Mouse (Mus musculus) intestine, embryonic 14.5 days (tissue): ENCODE results near the gene Ldlrap1. TPM values are rescaled to one million over a fixed set of nuclear protein-coding genes. Genes with fewer than 3 reads are reported as not detected.
"Not testable (repeated sequence)": the region's sequence is repeated elsewhere in the genome, so short reads cannot be mapped to it uniquely, and the experiment has no call there.

Experiments used
- ATAC-seq: fragments of 200-750 bp; cut with Nextera tagmentation; replicated peaks from 2 replicates; pipeline ENCODE4 v1.8.0; 2017; ENCODE audit warnings: low read depth, moderate number of reproducible peaks, moderate TSS enrichment, moderate library complexity; ENCODE audit not compliant: low FRiP score, low TSS enrichment
- DNase-seq: peaks from one replicate; pipeline ENCODE4 v3.0.0-alpha.2; 2018; ENCODE audit warnings: low spot score
- H3K27ac ChIP-seq: fragments of 300-500 bp; sonication (generic); 2 replicates; pipeline ENCODE4 v1.5.1; 2014; ENCODE audit warnings: low read depth, mild to moderate bottlenecking, control low read depth
- H3K27me3 ChIP-seq: fragments of 300-500 bp; sonication (generic); replicated peaks from 2 replicates; pipeline ENCODE4 v1.6.1; 2014; ENCODE audit warnings: low read length, control low read depth; ENCODE audit not compliant: control insufficient read depth, insufficient read depth
- H3K36me3 ChIP-seq: fragments of 300-500 bp; sonication (generic); 2 replicates; pipeline ENCODE4 v1.6.1; 2014; ENCODE audit warnings: low read length, control low read depth; ENCODE audit not compliant: control insufficient read depth, insufficient read depth
- H3K4me1 ChIP-seq: fragments of 300-500 bp; sonication (generic); replicated peaks from 2 replicates; pipeline ENCODE4 v1.6.1; 2014; ENCODE audit warnings: low read length, control low read depth, mixed read lengths; ENCODE audit not compliant: control insufficient read depth, insufficient read depth
- H3K4me2 ChIP-seq: fragments of 300-500 bp; sonication (generic); 2 replicates; pipeline ENCODE4 v1.6.1; 2014; ENCODE audit warnings: low read length
- H3K4me3 ChIP-seq: fragments of 300-500 bp; sonication (generic); 2 replicates; pipeline ENCODE4 v1.5.1; 2014; ENCODE audit warnings: low read depth, low read length, control low read depth, mixed read lengths
- H3K9ac ChIP-seq: fragments of 300-500 bp; sonication (generic); 2 replicates; pipeline ENCODE4 v1.6.1; 2014; ENCODE audit warnings: mild to moderate bottlenecking, low read length
- H3K9me3 ChIP-seq: fragments of 300-500 bp; sonication (generic); 2 replicates; pipeline ENCODE4 v1.6.1; 2016; ENCODE audit warnings: low read length, control low read depth; ENCODE audit not compliant: control insufficient read depth
- WGBS: fragments of 180-500 bp; shearing (Covaris S2); extraction: QIAGEN DNeasy Blood & Tissue Kit; methylation state at CpG from one replicate; pipeline ENCODE4 v1.1.7; 2014; 5-methylcytosine and 5-hydroxymethylcytosine counted together
- polyA plus RNA-seq: library from polyadenylated mRNA; unstranded; fragments of >200 nt; fragmentation: Nextera tagmentation; extraction: Ambion mirVana; gene quantifications from 2 replicates; pipeline ENCODE4 v1.2.1, GENCODE M21; 2014

Gene Ldlrap1
- polyA plus RNA-seq, 1 experiment from 2014 or later = 15.0 TPM

GRCm38 (mm10) chr4:134799272-134799671 lies 31.4 kb upstream of the Ldlrap1 start:
- no peak overlapping the region for H3K27ac ChIP-seq
- peak; percentile 50; the same call in 1 of the 2 replicates for ATAC-seq
- 6% methylated on average over 4 of the region's 4 CpGs for WGBS

GRCm38 (mm10) chr4:134798861-134799260 lies 31.0 kb upstream of the Ldlrap1 start:
- Histone ChIP-seq H3K27ac (no peak overlapping the region), H3K4me2 (no peak overlapping the region), H3K9me3 (no peaks in the 10 kb centered on the region), H3K4me1 (peaks cover 6% of the 10 kb centered on the region; the same call in 1 of the 2 replicates), H3K27me3 (no peaks in the 10 kb centered on the region), H3K9ac (no peak overlapping the region), H3K36me3 (peaks cover 25% of the 10 kb centered on the region), H3K4me3 (no peak overlapping the region)
- 42% methylated on average over 3 of the region's 3 CpGs for WGBS
- ATAC-seq (no peak), DNase-seq (no peak)

More at GRCm38 (mm10) chr4:134799272-134799671, 31.4 kb upstream of the Ldlrap1 start:
- no peaks in the 10 kb centered on the region for H3K9me3 ChIP-seq
- H3K4me1 ChIP-seq = peaks cover 6% of the 10 kb centered on the region; the same call in 1 of the 2 replicates
- H3K27me3 ChIP-seq = no peaks in the 10 kb centered on the region
- DNase-seq = peak; percentile 92
- peaks cover 29% of the 10 kb centered on the region for H3K36me3 ChIP-seq
- H3K4me3 ChIP-seq = no peak overlapping the region
- H3K9ac ChIP-seq = no peak overlapping the region
- no peak overlapping the region for H3K4me2 ChIP-seq

DNA sequence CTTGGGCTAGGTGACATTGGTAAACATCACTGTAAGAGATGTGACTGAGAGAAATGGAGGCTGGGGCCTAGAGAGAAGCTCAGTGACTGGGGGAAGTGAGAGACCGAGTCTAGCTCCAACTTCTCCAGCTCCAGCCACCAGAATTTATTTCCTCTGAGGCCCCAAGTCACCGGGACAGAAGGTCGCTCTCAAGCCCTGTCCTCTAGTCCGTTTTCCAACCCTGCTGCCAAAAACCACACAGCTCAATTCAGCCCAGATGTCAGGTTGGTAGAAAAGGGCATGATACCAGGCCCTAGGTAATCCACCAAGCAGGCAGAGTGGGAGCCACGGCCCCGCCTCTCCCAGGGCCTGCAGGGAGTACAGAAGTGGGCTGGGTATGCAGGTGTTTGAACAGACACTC lies 29.8 kb upstream of the Ldlrap1 start:
- H3K27me3 ChIP-seq = no peaks in the 10 kb centered on the region
- H3K4me3 ChIP-seq = no peak overlapping the region
- WGBS = 76% methylated on average over 6 of the region's 6 CpGs
- ATAC-seq (no peak), DNase-seq (no peak)
- no peak overlapping the region for H3K27ac ChIP-seq
- H3K4me2 ChIP-seq = no peak overlapping the region
- peaks cover 6% of the 10 kb centered on the region; the same call in 1 of the 2 replicates for H3K4me1 ChIP-seq
- no peaks in the 10 kb centered on the region for H3K9me3 ChIP-seq
- no peak overlapping the region for H3K9ac ChIP-seq
- peaks cover 12% of the 10 kb centered on the region for H3K36me3 ChIP-seq

DNA sequence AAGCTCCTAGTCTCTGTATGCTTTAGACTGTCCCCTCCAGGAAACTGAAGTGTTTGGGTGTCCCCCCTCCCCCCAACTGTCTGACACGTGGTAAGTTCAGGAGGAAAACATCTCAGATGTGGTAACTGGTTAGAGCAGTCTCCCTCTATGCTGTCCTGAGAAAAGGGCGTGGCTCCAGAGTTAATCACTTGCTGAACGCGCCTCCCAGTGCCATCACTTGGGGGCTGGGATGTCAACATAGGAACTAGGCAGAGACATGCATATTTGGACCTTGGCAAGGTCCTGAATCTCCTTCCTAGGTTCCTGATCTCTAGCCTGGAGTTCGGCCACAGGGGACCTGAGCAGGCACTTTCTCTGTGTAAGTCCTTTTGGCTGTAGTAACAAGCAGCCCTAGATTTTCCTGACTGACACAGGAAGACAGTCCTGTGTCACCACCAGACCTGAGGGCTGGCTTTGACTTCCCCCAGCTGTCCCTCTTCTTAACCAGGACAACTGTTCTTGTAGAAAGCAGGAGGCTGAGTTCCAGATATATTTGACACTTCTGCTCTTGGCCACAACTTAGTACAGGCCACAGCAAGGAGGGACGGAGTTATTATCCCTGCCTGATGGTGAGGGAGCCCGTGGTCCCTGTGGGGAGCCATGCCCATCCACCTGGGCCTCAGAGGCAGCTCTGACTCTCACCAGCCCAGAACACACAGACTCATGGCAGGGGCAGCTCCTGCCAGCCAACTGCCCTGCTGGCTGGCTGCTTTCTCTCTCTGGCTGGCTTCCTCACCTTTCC lies 28.9 kb upstream of the Ldlrap1 start:
- H3K36me3 ChIP-seq = 0 out of 2 replicates have a peak, but pooled peaks cover 4% of the 10 kb centered on the region
- H3K4me3 ChIP-seq = no peak overlapping the region
- 20% methylated on average over 7 of the region's 7 CpGs for WGBS
- no peak overlapping the region for H3K27ac ChIP-seq
- no peak overlapping the region for H3K4me2 ChIP-seq
- H3K9ac ChIP-seq = no peak overlapping the region
- DNase-seq (no peak), ATAC-seq (no peak; the same call in 1 of the 2 replicates)
- no peaks in the 10 kb centered on the region for H3K9me3 ChIP-seq
- H3K4me1 ChIP-seq = peaks cover 6% of the 10 kb centered on the region; the same call in 1 of the 2 replicates
- H3K27me3 ChIP-seq = no peaks in the 10 kb centered on the region

- H3K4me3 ChIP-seq = no peak overlapping the region
- no peaks in the 10 kb centered on the region for H3K27me3 ChIP-seq
- H3K36me3 ChIP-seq = no peaks in the 10 kb centered on the region
- peaks cover 6% of the 10 kb centered on the region; the same call in 1 of the 2 replicates for H3K4me1 ChIP-seq
- no peak overlapping the region for H3K4me2 ChIP-seq
- H3K27ac ChIP-seq = no peak overlapping the region
- ATAC-seq = no peak
- DNase-seq = no peak
- no peak overlapping the region for H3K9ac ChIP-seq
- H3K9me3 ChIP-seq = no peaks in the 10 kb centered on the region
- 72% methylated on average over 5 of the region's 5 CpGs for WGBS
Measured at GRCm38 (mm10) chr4:134795819-134796485, 28.1 kb upstream of the Ldlrap1 start.

- DNase-seq, ATAC-seq, H3K27ac ChIP-seq, H3K36me3 ChIP-seq, H3K4me3 ChIP-seq, H3K9me3 ChIP-seq, H3K4me1 ChIP-seq, H3K9ac ChIP-seq, H3K27me3 ChIP-seq, H3K4me2 ChIP-seq: not testable (repeated sequence)
Measured at GRCm38 (mm10) chr4:134794959-134795358, 27.1 kb upstream of the Ldlrap1 start.

GRCm38 (mm10) chr4:134793213-134793956 lies 25.6 kb upstream of the Ldlrap1 start:
- ATAC-seq (no peak), DNase-seq (peak; percentile 80)
- H3K4me2 ChIP-seq = no peak overlapping the region
- H3K9me3 ChIP-seq = no peaks in the 10 kb centered on the region
- H3K27ac ChIP-seq = no peak overlapping the region
- no peak overlapping the region for H3K9ac ChIP-seq
- H3K36me3 ChIP-seq = no peaks in the 10 kb centered on the region
- peaks cover 6% of the 10 kb centered on the region; the same call in 1 of the 2 replicates for H3K4me1 ChIP-seq
- H3K27me3 ChIP-seq = no peaks in the 10 kb centered on the region
- WGBS = 48% methylated on average over 10 of the region's 10 CpGs
- no peak overlapping the region for H3K4me3 ChIP-seq

DNA sequence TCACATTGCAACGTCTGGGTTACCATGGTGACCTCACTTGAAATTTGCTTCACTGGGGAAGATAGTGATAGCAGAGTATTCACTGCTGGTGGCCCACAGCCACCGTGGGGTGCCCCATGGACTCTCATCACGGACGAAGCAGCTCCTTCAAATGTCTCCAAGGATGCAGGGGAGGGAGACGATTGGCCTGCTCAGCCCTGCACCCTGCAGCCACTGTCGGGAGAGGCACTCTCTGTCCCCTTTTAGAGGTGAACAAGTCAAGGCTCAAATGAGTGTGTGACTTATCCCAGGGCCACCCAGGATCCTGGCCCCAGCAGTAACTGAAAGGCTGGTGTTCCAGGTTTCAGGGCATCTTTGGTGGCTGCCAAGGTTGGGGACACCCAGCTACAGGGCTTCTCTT lies 23.9 kb upstream of the Ldlrap1 start:
- no peak overlapping the region for H3K9ac ChIP-seq
- H3K9me3 ChIP-seq = no peaks in the 10 kb centered on the region
- H3K27me3 ChIP-seq = no peaks in the 10 kb centered on the region
- H3K4me1 ChIP-seq = peaks cover 6% of the 10 kb centered on the region; the same call in 1 of the 2 replicates
- H3K27ac ChIP-seq = no peak overlapping the region
- 54% methylated on average over 6 of the region's 6 CpGs for WGBS
- no peak overlapping the region for H3K4me3 ChIP-seq
- DNase-seq (no peak), ATAC-seq (no peak)
- H3K4me2 ChIP-seq = no peak overlapping the region
- no peaks in the 10 kb centered on the region for H3K36me3 ChIP-seq
